10 mouse cellular contexts compared by ENCODE assay signal in genomic region chr16:77592986-77593385, GRCm38 (mm10). TPM values are rescaled to one million over a fixed set of nuclear protein-coding genes. Genes with fewer than 3 reads are reported as not detected.
DNase-seq lines count a peak whose midpoint lies in the region; ATAC-seq and TF ChIP-seq lines count a peak whose summit lies in the region.
"Had no signal": no experiment of that assay in that cellular context is flagged by ENCODE, and none has a peak within 500 bp of the region (broad histone marks: within the 10 kb centered on the region; RNA-seq: fewer than 3 reads in every experiment).

No protein-coding gene starts in this region.

- no peaks in the 10 kb centered on the region for H3K27me3 ChIP-seq in kidney, embryonic 14.5 days (ENCODE audit: control insufficient read depth, insufficient read depth, low read length)
- no peaks in the 10 kb centered on the region for H3K27me3 ChIP-seq in limb, embryonic 14.5 days (ENCODE audit: control insufficient read depth, insufficient read depth, low read length)
- H3K27me3 ChIP-seq: megakaryocyte, embryonic 14.5 days had no signal

- no peak overlapping the region for H3K9ac ChIP-seq in kidney, embryonic 14.5 days (ENCODE audit: low read depth, low read length)
- H3K9ac ChIP-seq in limb, embryonic 14.5 days (ENCODE audit: low read depth, low read length, severe bottlenecking) = no peak overlapping the region

- H3K4me1 ChIP-seq in kidney, embryonic 14.5 days (ENCODE audit: control insufficient read depth, insufficient read depth, low read length) = no peaks in the 10 kb centered on the region
- H3K4me1 ChIP-seq in limb, embryonic 14.5 days (ENCODE audit: control insufficient read depth, insufficient read depth, low read length) = peaks cover 9% of the 10 kb centered on the region; the same call in 1 of the 2 replicates
- H3K4me1 ChIP-seq: megakaryocyte, embryonic 14.5 days had no signal

- H3K4me3 ChIP-seq in kidney, embryonic 14.5 days (ENCODE audit: low read length) = no peak overlapping the region
- H3K4me3 ChIP-seq in limb, embryonic 14.5 days (replicated peaks; ENCODE audit: low read length) = no peak overlapping the region
- H3K4me3 ChIP-seq: megakaryocyte, embryonic 14.5 days had no signal

- no peaks in the 10 kb centered on the region for H3K9me3 ChIP-seq in kidney, embryonic 14.5 days (ENCODE audit: control insufficient read depth, low read length)
- H3K9me3 ChIP-seq in limb, embryonic 14.5 days (ENCODE audit: control insufficient read depth, low read length) = 0 out of 2 replicates have a peak, but pooled peaks cover 7% of the 10 kb centered on the region

- 85% methylated on average over 3 of the region's 3 CpGs for WGBS in kidney, embryonic 14.5 days
- WGBS in limb, embryonic 14.5 days = 51% methylated on average over 3 of the region's 3 CpGs

- no peak overlapping the region for H3K4me2 ChIP-seq in kidney, embryonic 14.5 days (replicated peaks; ENCODE audit: low read depth, low read length)
- no peak overlapping the region for H3K4me2 ChIP-seq in limb, embryonic 14.5 days (replicated peaks; ENCODE audit: low read depth, low read length, severe bottlenecking)

- H3K27ac ChIP-seq in kidney, embryonic 14.5 days (ENCODE audit: low read depth, low read length) = no peak overlapping the region
- peak overlapping the region; percentile 58; the same call in 1 of the 2 replicates for H3K27ac ChIP-seq in limb, embryonic 14.5 days (replicated peaks; ENCODE audit: low read depth, low read length)

- peak; percentile 7 for DNase-seq in adrenal gland, adult 2 months
- no peak for DNase-seq in adrenal gland, adult 8-10 months
- peak; percentile 4 for DNase-seq in kidney, postnatal 10 days
- peak; percentile 31 to 45 for DNase-seq in cerebellum, postnatal 10 days
- DNase-seq in limb, embryonic 14.5 days (ENCODE audit: low spot score) = peak; percentile 72

- no peak for TF ChIP-seq POLR2A in limb, embryonic 14.5 days (IDR thresholded peaks at IDR 0.05; ENCODE audit: borderline replicate concordance, extremely low read depth, insufficient read depth, insufficient read length)

- H3K36me3 ChIP-seq in kidney, embryonic 14.5 days (ENCODE audit: control insufficient read depth, insufficient read depth, low read length) = no peaks in the 10 kb centered on the region
- no peaks in the 10 kb centered on the region; the same call in 1 of the 2 replicates for H3K36me3 ChIP-seq in limb, embryonic 14.5 days (ENCODE audit: control insufficient read depth, insufficient read depth, low read length)

- ATAC-seq in kidney, embryonic 14.5 days (ENCODE audit: low FRiP score, low TSS enrichment) = no peak
- ATAC-seq in limb, embryonic 14.5 days (ENCODE audit: low FRiP score, low read depth) = no peak
- no peak for ATAC-seq in erythroid progenitor cell, adult 5-6 weeks (replicated peaks; ENCODE audit: low FRiP score, poor library complexity, severe bottlenecking)
- no peak for ATAC-seq in CD4-positive, CD25-positive, alpha-beta regulatory T cell, adult 4 months

RNA-seq across cellular contexts. Expression of gene Gm11146, which starts 8.9 kb away (rescaled TPM):
- not detected for total RNA-seq in adrenal gland, adult 2 months (2021)
- polyA plus RNA-seq in adrenal gland, adult 2 months (2012; rRNA removed) = not detected in 2 replicates
- not detected for total RNA-seq in adrenal gland, adult 8-10 months (2022)
- polyA plus RNA-seq in kidney, embryonic 14.5 days (2014; fragmentation: Nextera tagmentation; extraction: Ambion mirVana) = not detected in 2 replicates
- polyA plus RNA-seq in limb, embryonic 14.5 days (2012; rRNA removed) = not detected in 2 replicates
- not detected in 2 replicates for polyA plus RNA-seq in limb, embryonic 14.5 days (2014; fragmentation: Nextera tagmentation; extraction: Ambion mirVana)
- not detected in 2 replicates for total RNA-seq in erythroid progenitor cell, adult 5-6 weeks (2015; ENCODE audit: low replicate concordance)
- not detected in 2 replicates for total RNA-seq in erythroid progenitor cell, adult 5-6 weeks (2017; ENCODE audit: low replicate concordance)
- not detected for polyA plus RNA-seq in CD4-positive, CD25-positive, alpha-beta regulatory T cell, adult 4 months (2017; shearing (Covaris generic))
- total RNA-seq: granulocyte monocyte progenitor cell, adult 5-6 weeks had no signal
